Mouse (Mus musculus) urinary bladder, postnatal 4 days (tissue): ENCODE results near the gene Rbm48.

Experiments
- DNase-seq, 2 experiments: peaks; one replicate each; pipeline ENCODE4 v3.0.0; 2021 to 2022; ENCODE audit warnings: low spot score in 2 of 2

The Rbm48 gene

GRCm38 (mm10) chr5:3546226-3546625 lies 50.2 kb downstream of the Rbm48 start:
- no peak for DNase-seq

- no peak for DNase-seq
These were observed 52.0 kb downstream of the Rbm48 start for GRCm38 (mm10) chr5:3544480-3544769.

GRCm38 (mm10) chr5:3543629-3544479 lies 52.5 kb downstream of the Rbm48 start, which contains the start of gene Fam133b:
Fam133b (plus strand) TSS chr5:3543833.
- DNase-seq, result peak; percentile 94 to 97

GRCm38 (mm10) chr5:3541871-3542270 lies 54.5 kb downstream of the Rbm48 start:
- DNase-seq, result no peak

- no peak for DNase-seq
These were observed 57.6 kb downstream of the Rbm48 start for GRCm38 (mm10) chr5:3538505-3539472.

GRCm38 (mm10) chr5:3536592-3537212 lies 59.7 kb downstream of the Rbm48 start:
- DNase-seq, result no peak
